Mouse (Mus musculus) brain, embryonic 14.5 days (tissue): ENCODE data around the gene Add2. TPM values are rescaled to one million over a fixed set of nuclear protein-coding genes. Genes with fewer than 3 reads are reported as not detected.

Source experiments
- DNase-seq: peaks from one replicate; pipeline ENCODE4 v3.0.0-alpha.2; 2011; ENCODE audit warnings: low read depth
- CTCF ChIP-seq: fragments of 200-500 bp; IDR thresholded peaks from 2 replicates; pipeline ENCODE4 v1.5.1; 2012; ENCODE audit warnings: inconsistent platforms, mild to moderate bottlenecking, moderate library complexity, borderline replicate concordance; ENCODE audit not compliant: insufficient read depth, insufficient read length; ENCODE audit errors: extremely low read depth
- POLR2A ChIP-seq: fragments of 200-500 bp; IDR thresholded peaks from 2 replicates; pipeline ENCODE4 v1.6.1; 2012; ENCODE audit warnings: mild to moderate bottlenecking, inconsistent platforms, borderline replicate concordance; ENCODE audit not compliant: poor library complexity, insufficient read depth, insufficient read length, severe bottlenecking; ENCODE audit errors: extremely low read depth
- polyA plus RNA-seq: library from polyadenylated mRNA; depleted of rRNA; stranded (reverse); fragments of >200 nt; gene quantifications from 2 replicates; pipeline ENCODE4 v1.2.3, GENCODE M21; 2012; rRNA removed

Add2 gene
- polyA plus RNA-seq, 1 experiment: 191 TPM

GRCm38 (mm10) chr6:86157253-86158234 lies 129.1 kb downstream of the Add2 start:
- TF ChIP-seq POLR2A: no peak
- no peak for TF ChIP-seq CTCF
- DNase-seq: peak; percentile 66

- no peak for TF ChIP-seq POLR2A
- TF ChIP-seq CTCF: no peak
- DNase-seq: no peak
Observed at GRCm38 (mm10) chr6:86160878-86161277, 132.4 kb downstream of the Add2 start.

GRCm38 (mm10) chr6:86161586-86161985 lies 133.1 kb downstream of the Add2 start:
- TF ChIP-seq POLR2A: no peak
- TF ChIP-seq CTCF: no peak
- no peak for DNase-seq

- no peak for DNase-seq
- no peak for TF ChIP-seq CTCF
Observed at GRCm38 (mm10) chr6:86164028-86164427, 135.5 kb downstream of the Add2 start.

- DNase-seq: no peak
- TF ChIP-seq POLR2A (no peak), CTCF (no peak)
Observed at GRCm38 (mm10) chr6:86166426-86166825, 137.9 kb downstream of the Add2 start.

- DNase-seq: no peak
- TF ChIP-seq CTCF (no peak), POLR2A (no peak)
Observed at GRCm38 (mm10) chr6:86167851-86168250, 139.4 kb downstream of the Add2 start.

- TF ChIP-seq CTCF: no peak
- no peak for TF ChIP-seq POLR2A
- DNase-seq: no peak
Observed at GRCm38 (mm10) chr6:86169166-86169565, 140.7 kb downstream of the Add2 start.

Other genes starting within 250 kb of the Add2 start
- gene Nat8f6, start 207.7 kb upstream of the Add2 start, polyA plus RNA-seq: 0.08 TPM in 1 of 2 replicates, not detected in the other
- not detected in 2 replicates for gene Nat8f5, start 207.7 kb upstream of the Add2 start, polyA plus RNA-seq
- not detected in 2 replicates for gene Nat8, start 196.6 kb upstream of the Add2 start, polyA plus RNA-seq
- 0.03 and 0.10 TPM in 2 replicates for gene Nat8f2, start 159.5 kb upstream of the Add2 start, polyA plus RNA-seq
- gene Nat8f4, start 123.8 kb upstream of the Add2 start, polyA plus RNA-seq: 4.5 and 5.5 TPM in 2 replicates
- gene Tprkb, start 116.8 kb upstream of the Add2 start, polyA plus RNA-seq: 35.5 and 40.7 TPM in 2 replicates
- 16.5 and 17.1 TPM in 2 replicates for gene Nat8f1, start 113.0 kb upstream of the Add2 start, polyA plus RNA-seq
- gene Dusp11, start 67.0 kb upstream of the Add2 start, polyA plus RNA-seq: 157 and 169 TPM in 2 replicates
- gene Figla, start 12.5 kb upstream of the Add2 start, polyA plus RNA-seq: 0.15 TPM in 1 of 2 replicates, not detected in the other
- gene Tgfa, start 166.5 kb downstream of the Add2 start, polyA plus RNA-seq: 5.3 and 10.0 TPM in 2 replicates